Mouse (Mus musculus): ENCODE results near the gene Hinfp.
A peak's percentile ranks its signal among the peaks of the same experiment; 100 is the strongest.
"Not testable (repeated sequence)": the region's sequence is repeated elsewhere in the genome, so short reads cannot be mapped to it uniquely, and the experiment has no call there.

Gene Hinfp

DNA sequence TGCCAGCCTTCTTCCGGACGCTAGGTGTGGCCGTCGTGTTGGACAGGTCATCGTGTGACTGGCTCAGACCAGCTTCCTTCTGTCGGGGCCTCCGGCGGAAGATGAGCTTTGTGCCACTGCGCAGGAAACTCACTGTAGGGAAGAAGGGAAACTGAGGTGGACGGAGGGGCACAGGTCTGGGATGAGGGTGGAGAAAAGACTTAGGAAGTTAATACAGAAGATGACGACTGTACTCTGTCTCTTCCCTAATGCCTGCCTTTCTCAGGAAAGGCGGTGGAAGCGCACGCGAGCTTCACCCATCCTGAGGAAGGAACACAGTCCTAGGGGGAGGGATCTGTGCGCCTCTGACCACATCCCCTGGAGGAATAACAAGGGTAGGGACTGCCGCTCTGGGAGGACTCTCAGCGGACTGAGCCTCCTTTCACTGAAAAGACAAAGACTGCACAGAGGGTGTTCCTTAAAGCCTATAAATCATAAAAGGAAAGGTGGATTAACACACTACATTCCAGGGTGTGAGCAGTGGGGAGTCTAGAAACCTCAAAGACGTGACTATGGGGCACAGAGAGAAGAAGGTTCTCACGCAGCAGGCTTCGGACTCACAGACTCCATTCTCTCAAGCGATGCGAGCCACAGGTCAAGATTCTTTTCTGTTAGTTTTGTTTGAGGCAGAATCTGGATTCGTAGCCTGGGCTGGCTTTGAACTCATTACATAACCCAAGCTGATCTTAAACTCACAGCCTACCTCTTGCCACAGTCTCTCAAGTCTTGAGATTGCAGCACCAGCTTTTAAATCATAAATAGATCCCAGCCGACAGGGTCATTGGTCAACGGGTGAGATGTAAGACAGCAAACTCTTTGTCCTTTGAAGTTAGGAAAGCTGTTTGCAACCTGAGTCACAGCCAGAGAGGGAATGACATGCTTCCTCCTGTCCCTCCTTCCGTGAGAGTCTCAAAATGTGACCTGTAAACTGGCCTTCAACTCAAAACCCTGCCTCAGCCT lies 6.0 kb upstream of the Hinfp start:
- peak; percentile 66 for DNase-seq

GRCm38 (mm10) chr9:44310750-44311135 lies 5.3 kb upstream of the Hinfp start:
- no peak for DNase-seq

DNA sequence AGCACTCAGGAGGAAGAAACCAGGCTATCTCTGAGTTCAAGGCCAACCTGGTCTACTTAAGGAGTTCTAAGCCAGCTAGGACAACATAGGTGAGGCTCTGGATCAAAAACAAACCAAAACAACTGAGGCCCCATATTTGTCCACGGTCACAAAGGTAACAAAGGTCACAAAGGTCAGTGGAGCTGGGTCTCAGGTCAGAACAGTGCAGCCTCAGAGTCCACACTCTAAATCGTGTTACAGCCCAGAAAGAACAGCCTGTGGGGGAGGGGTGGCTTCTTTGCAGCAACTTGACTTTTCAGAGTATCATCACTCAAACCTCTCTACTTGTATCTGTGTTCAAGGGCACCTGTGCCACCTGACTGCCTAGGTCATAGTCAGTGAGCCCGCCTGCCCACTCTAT lies 4.3 kb upstream of the Hinfp start:
- no peak for DNase-seq

DNA sequence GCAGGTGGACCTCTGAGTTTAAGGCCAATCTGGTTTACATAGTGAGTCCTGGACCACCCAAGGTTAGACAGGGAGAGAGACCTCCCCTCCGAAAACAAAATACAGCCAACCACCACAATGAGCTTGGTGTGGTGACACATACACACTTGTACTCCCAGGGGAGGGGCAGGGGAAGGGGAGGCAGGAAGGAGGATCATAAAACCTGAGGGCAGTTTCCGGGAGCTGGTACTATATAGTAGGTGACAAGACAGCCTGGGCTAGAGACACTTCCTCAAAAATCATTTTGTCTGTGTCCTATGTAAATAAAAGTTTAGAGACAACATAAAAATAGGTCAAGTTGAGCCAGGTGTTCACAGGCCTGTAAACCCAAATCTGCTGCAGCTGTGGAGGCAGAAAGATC lies 1.8 kb upstream of the Hinfp start:
- no peak for DNase-seq

- no peak for DNase-seq
These were observed 1.1 kb upstream of the Hinfp start for GRCm38 (mm10) chr9:44306532-44306931.

DNA sequence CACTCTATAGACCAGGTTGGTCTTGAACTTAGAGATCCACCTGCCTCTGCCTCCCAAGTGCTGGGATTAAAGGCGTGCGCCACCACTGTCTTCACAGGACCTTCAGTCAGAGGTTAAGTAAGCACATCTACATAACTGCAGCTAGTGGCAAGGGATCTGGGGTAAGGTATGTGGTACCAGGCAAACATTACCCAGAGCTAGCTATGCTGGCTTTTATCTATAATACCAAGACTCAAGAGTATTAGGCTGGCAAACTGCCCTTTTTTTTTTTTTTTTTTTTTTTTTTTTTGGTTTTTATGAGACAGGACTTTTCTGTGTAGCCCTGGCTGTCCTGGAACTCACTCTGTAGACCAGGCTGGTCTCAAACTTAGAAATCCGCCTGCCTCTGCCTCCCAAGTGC lies 5.5 kb downstream of the Hinfp start:
- not testable (repeated sequence) for DNase-seq

- DNase-seq, result peak; percentile 73
These were observed 13.0 kb downstream of the Hinfp start for GRCm38 (mm10) chr9:44292490-44292889.

DNA sequence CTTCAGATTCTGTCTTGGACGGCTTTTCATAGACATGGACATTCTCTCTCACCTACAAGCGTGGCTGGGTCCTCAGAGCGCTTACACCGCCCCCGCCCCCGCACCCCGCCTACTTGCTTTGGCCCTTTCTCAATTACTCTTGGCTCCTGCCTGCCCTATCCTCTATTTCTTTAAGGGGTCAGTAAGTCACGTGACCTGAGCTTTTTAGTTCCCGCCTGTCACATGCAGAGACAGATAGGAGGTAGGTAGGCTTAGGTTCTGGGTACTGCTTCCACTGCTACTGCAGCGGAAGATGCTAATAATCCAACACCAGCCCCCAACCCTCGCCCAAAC lies 16.5 kb downstream of the Hinfp start:
- DNase-seq, result no peak

- peak; percentile 50 for DNase-seq
These were observed 17.2 kb downstream of the Hinfp start, which contains the start of gene Abcg4 for GRCm38 (mm10) chr9:44288076-44288958. TSS of gene Abcg4 (minus strand) at chr9:44288615.

GRCm38 (mm10) chr9:44287401-44288075 lies 17.9 kb downstream of the Hinfp start:
- peak; percentile 24 for DNase-seq

DNA sequence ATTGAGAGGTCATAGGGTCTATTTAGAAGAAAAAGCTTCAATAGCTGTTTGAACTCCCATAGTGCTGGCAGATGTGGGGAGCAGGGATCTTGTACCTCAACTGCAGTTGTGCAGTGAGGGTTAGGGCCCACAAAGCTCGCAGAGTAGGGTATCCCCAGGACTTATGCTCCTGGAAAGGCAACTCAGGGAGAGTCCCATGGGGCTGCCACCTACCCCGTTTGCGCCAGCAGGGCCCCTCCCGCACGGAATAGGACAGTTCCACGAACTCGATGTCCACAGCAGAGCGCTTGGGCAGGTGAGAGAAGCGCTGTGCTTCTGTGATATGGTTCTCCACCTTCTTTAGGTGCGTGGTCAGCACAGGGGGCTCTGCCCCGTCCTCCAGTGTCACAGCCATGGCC lies 18.5 kb downstream of the Hinfp start:
- DNase-seq, result no peak

DNA sequence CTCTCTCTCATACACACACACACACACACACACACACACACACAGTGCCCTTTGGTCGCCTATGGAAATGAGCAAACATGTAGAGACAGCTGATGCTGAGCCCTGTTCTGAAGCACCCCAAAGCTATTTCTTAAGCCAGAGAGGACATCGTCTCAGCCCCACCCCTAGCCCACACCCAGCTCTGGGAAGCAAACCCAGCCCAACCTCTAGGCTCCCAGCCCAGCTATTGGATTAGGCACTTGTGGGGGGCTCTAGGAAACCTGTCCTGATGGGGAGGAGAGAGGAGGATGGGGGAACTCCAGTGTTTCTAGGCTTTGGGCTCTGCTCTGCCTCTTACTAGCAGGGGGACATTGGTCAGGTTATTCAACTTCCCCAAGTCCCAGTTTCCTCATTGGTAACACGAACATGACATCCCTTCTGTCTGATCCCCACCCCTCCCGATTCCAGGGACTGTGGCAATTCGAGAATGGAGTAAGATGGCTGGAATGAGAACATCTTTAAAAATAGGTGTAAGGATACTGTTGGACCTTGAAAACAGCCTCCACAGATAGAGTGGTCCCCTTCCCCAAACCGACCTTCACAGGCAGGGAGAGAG lies 19.1 kb downstream of the Hinfp start:
- DNase-seq, result no peak

- DNase-seq, result no peak
These were observed 22.3 kb downstream of the Hinfp start for GRCm38 (mm10) chr9:44283183-44283582.

DNA sequence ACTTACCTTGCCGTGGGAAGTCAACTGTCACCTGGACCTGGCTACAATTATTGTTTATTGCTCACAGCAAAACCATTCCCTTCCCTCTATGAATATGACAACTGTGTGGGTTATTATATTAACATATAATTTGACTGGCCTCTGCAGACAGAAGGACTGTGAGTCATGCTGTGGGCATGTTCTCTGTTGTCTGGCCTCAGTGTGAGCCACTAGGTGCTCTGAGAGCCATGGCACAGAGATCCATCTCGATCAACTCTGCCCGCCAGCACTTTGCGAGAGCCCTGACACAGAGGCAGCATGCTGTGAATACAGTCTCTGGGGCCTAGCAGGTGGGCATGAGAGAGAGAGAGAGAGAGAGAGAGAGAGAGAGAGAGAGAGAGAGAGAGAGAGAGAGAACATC lies 35.5 kb downstream of the Hinfp start:
- DNase-seq, result no peak

- DNase-seq, result peak; percentile 57
These were observed 36.4 kb downstream of the Hinfp start for GRCm38 (mm10) chr9:44269077-44269476.

DNA sequence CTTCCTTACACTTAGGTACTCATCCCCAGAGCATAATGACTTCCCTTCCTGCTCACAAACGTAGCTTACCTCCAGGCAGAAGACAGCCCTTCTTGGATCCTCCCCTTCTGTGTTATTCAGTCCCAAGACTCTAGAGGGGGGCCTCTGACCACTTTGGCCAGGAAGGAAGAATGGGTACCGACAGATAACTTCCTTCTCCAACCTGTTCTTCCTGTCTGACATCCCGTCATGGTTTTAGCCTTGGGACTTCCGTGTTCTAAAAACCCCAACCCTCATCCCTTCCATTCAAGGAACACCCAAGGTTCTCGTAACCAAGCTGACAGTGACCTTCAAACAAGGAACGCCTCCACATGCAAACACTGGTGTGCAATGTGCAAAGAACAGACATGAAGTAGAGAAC lies 37.0 kb downstream of the Hinfp start, which contains the start of gene Nlrx1:
Gene Nlrx1, minus strand, starts transcription at position 168 of the 400 bp plus-strand sequence.
- no peak for DNase-seq

GRCm38 (mm10) chr9:44268027-44268360 lies 37.5 kb downstream of the Hinfp start:
- peak; percentile 96 for DNase-seq

- DNase-seq, result peak; percentile 62
These were observed 38.0 kb downstream of the Hinfp start for GRCm38 (mm10) chr9:44267319-44268026.

DNA sequence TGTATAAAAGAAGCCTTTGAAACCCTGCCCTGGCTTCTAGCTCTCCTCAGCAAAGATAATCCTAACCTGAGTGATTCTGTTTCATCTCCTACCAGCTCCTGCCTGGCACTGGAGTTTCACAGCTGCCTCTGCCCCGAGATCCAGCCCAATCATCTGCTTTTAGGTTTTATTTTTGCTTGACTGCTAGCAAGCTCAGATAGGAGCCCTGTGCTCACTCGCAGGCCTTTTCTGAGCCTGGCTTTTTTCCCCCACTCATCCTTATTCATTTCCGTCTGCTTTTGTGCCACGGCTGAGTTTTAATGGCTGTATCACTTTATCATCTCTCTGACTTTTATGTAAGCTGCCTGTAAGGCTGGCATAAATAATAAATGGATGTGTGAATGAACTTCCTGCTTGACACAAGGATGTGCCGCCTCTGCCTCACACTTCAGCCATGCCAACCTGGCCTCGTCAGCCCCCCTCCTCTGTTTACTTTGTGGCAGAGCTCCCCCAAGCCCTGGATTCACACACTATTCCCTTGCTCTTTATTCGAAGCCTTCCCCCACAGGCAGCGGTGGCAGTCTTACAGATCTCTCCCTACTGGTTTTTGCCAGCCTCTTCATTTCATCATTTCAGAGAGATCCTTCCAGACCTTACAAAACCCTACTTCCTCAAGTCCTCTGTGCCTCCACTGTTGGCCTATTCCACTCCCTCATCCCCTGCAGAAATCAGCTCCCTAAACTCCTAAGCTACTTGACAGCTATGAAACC lies 38.8 kb downstream of the Hinfp start:
- no peak for DNase-seq

DNA sequence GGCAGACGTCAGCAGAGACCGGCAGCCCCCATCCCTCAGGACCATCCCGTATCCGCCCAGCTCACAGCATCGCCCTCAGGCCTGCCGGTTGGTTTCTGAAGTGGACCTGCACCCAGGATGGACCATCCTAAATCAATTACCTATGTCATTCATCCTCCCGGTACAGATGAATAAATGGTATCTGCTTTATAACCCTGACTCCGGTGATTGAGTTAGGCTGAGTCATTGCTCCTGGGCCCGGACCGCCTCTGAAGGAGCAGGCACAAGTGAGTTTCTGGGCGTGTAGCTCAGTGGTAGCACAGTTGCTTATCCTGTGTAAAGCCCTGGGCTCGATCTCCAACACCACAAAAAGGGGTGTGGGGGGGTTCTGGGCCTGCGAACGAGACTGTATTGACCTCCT lies 44.1 kb downstream of the Hinfp start:
- DNase-seq, result no peak

- DNase-seq, result no peak
These were observed 46.5 kb downstream of the Hinfp start for GRCm38 (mm10) chr9:44259014-44259413.
